Mouse (Mus musculus): ENCODE results near the gene Tas2r121. TPM values are rescaled to one million over a fixed set of nuclear protein-coding genes. Genes with fewer than 3 reads are reported as not detected.

The Tas2r121 gene
- total RNA-seq (2023) = not detected

DNA sequence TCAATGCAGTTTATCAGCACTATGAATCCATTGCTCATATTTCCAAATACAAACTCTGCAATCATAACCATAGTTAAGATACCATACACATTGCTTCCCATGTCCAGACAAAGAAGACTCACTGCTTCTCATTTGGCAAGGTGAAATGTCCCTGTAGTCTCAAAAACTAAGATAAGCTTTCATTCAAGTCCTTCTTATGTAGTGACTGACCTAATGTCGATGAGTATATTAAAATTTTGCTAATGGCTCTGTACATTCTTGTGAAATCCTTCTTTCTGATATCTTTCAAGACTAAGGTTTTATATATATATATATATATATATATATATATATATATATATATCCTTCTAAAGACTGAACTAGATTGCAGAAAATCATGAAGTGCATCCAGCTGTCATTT is at the start of gene Tas2r121:
Gene Tas2r121, minus strand, starts transcription at position 101 of the 400 bp plus-strand sequence.

GRCm38 (mm10) chr6:132737935-132738334 is 37.1 kb upstream of the Tas2r121 start, which contains the start of gene Tas2r115:
Tas2r115 (minus strand) TSS chr6:132738035.

DNA sequence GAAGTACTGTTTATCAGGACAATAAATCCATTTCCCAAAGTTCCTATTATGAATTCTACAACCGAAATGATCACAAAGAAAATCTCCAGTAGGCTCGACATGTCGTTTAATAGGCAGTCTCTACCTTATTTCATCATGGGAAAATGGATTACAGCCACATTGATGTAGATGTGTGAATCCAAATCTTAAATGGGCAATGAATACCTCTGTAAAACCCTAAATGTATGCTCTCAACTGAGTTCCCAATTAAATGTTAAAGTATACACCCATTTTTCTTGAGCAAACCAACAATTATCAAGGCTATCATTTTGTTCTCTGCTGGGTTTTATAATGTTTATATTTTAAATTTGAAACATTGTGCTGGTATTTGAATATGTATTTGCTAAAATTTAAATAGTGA is 11.0 kb upstream of the Tas2r121 start, which contains the start of gene Tas2r122:
Gene Tas2r122, minus strand, starts transcription at position 101 of the 400 bp plus-strand sequence.

GRCm38 (mm10) chr6:132656653-132657052 is 44.2 kb downstream of the Tas2r121 start, which contains the start of gene Tas2r120:
Tas2r120 (plus strand) TSS chr6:132656953.

GRCm38 (mm10) chr6:132651426-132651825 is 49.4 kb downstream of the Tas2r121 start, which contains the start of gene A630073D07Rik:
A630073D07Rik (minus strand) TSS chr6:132651526.

Other genes with a start within 250 kb of the Tas2r121 start
- gene Prh1, start 131.2 kb downstream of the Tas2r121 start, total RNA-seq (2023) = not detected
- not detected for gene Prp2, start 105.1 kb downstream of the Tas2r121 start, total RNA-seq (2023)
- gene A630073D07Rik, start 49.5 kb downstream of the Tas2r121 start, total RNA-seq (2023) = not detected
- gene Tas2r120, start 44.1 kb downstream of the Tas2r121 start, total RNA-seq (2023) = not detected
- not detected for gene Tas2r122, start 10.9 kb upstream of the Tas2r121 start, total RNA-seq (2023)
- not detected for gene Tas2r115, start 37.0 kb upstream of the Tas2r121 start, total RNA-seq (2023)
- not detected for gene Tas2r124, start 53.7 kb upstream of the Tas2r121 start, total RNA-seq (2023)
- not detected for gene Tas2r102, start 61.1 kb upstream of the Tas2r121 start, total RNA-seq (2023)
- not detected for gene Tas2r136, start 77.2 kb upstream of the Tas2r121 start, total RNA-seq (2023)
- gene Tas2r117, start 101.8 kb upstream of the Tas2r121 start, total RNA-seq (2023) = not detected
- gene Tas2r123, start 146.1 kb upstream of the Tas2r121 start, total RNA-seq (2023) = not detected
- gene Tas2r116, start 154.4 kb upstream of the Tas2r121 start, total RNA-seq (2023) = not detected
- gene Tas2r110, start 167.0 kb upstream of the Tas2r121 start, total RNA-seq (2023) = not detected
- not detected for gene Tas2r113, start 192.0 kb upstream of the Tas2r121 start, total RNA-seq (2023)
- gene Tas2r125, start 208.6 kb upstream of the Tas2r121 start, total RNA-seq (2023) = not detected

All from neutrophil, adult 83 days (primary cell).